Mouse (Mus musculus) forebrain, embryonic 12.5 days (tissue): ENCODE measurements around the gene Ccdc7a. TPM values are rescaled to one million over a fixed set of nuclear protein-coding genes. Genes with fewer than 3 reads are reported as not detected.
"Not testable (repeated sequence)": the region's sequence is repeated elsewhere in the genome, so short reads cannot be mapped to it uniquely, and the experiment has no call there.

ENCODE experiments used
- ATAC-seq: fragments of 200-750 bp; cut with Nextera tagmentation; 2 replicates; pipeline ENCODE4 v1.8.0; 2017; ENCODE audit warnings: moderate TSS enrichment; ENCODE audit not compliant: low FRiP score
- H3K27ac ChIP-seq: fragments of 300-500 bp; sonication (generic); 2 replicates; pipeline ENCODE4 v1.5.1; 2016; ENCODE audit warnings: mild to moderate bottlenecking
- H3K27me3 ChIP-seq: fragments of 300-500 bp; sonication (generic); 2 replicates; pipeline ENCODE4 v1.6.1; 2016; ENCODE audit warnings: mild to moderate bottlenecking
- H3K36me3 ChIP-seq: fragments of 300-500 bp; sonication (generic); replicated peaks from 2 replicates; pipeline ENCODE4 v1.6.1; 2016; ENCODE audit warnings: mild to moderate bottlenecking
- H3K4me1 ChIP-seq: fragments of 300-500 bp; sonication (generic); 2 replicates; pipeline ENCODE4 v1.6.1; 2016
- H3K4me2 ChIP-seq: fragments of 300-500 bp; sonication (generic); 2 replicates; pipeline ENCODE4 v1.6.1; 2016; ENCODE audit warnings: mild to moderate bottlenecking, moderate library complexity
- H3K4me3 ChIP-seq: fragments of 300-500 bp; sonication (generic); replicated peaks from 2 replicates; pipeline ENCODE4 v1.5.1; 2016; ENCODE audit warnings: mild to moderate bottlenecking
- H3K9ac ChIP-seq: fragments of 300-500 bp; sonication (generic); 2 replicates; pipeline ENCODE4 v1.6.1; 2016; ENCODE audit warnings: mild to moderate bottlenecking
- H3K9me3 ChIP-seq: fragments of 300-500 bp; sonication (generic); 2 replicates; pipeline ENCODE4 v1.6.1; 2016
- WGBS: fragments of 180-500 bp; shearing (Covaris S2); methylation state at CpG from one replicate; pipeline ENCODE4 v1.1.7; 2016; 5-methylcytosine and 5-hydroxymethylcytosine counted together
- polyA plus RNA-seq: library from polyadenylated mRNA; unstranded; fragments of >200 nt; fragmentation: Nextera tagmentation; extraction: Ambion mirVana; gene quantifications from 2 replicates; pipeline ENCODE4 v1.2.1, GENCODE M21; 2016

Gene Ccdc7a
- polyA plus RNA-seq = not detected in 2 replicates

DNA sequence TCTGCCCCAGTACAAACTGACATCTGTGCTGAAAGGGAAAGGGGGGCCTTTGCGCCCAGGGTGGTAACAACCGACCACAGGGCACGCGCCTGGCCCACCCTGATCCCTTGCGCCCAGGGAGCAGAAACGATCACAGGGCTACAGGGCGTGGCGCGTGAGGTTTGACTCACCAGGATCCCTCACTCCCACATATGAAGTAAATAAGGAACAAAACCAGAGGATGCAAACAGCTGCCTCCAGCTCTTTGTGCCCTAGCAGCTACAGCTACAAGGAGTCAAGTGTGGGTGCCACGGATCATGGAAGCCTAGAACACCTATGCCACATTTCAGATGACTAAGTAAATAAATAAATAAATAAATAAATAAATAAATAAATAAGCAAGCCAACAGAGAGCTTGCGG lies at the start of gene Ccdc7a:
Ccdc7a (minus strand) TSS at position 101 of the 400 bp plus-strand sequence.
- H3K9me3 ChIP-seq, H3K27ac ChIP-seq, H3K4me2 ChIP-seq, ATAC-seq, H3K27me3 ChIP-seq, H3K4me3 ChIP-seq, H3K4me1 ChIP-seq, H3K36me3 ChIP-seq, H3K9ac ChIP-seq: not testable (repeated sequence)
- 83% methylated on average over 2 of the region's 11 CpGs for WGBS

DNA sequence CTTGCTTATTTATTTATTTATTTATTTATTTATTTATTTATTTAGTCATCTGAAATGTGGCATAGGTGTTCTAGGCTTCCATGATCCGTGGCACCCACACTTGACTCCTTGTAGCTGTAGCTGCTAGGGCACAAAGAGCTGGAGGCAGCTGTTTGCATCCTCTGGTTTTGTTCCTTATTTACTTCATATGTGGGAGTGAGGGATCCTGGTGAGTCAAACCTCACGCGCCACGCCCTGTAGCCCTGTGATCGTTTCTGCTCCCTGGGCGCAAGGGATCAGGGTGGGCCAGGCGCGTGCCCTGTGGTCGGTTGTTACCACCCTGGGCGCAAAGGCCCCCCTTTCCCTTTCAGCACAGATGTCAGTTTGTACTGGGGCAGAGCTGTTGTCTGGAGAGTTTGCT lies 1.5 kb upstream of the Ccdc7a start, which contains the start of gene Ccdc7b:
Ccdc7b (plus strand) TSS at position 301 of the 400 bp plus-strand sequence.
- not testable (repeated sequence) for H3K9ac ChIP-seq, H3K4me3 ChIP-seq, H3K4me1 ChIP-seq, H3K27me3 ChIP-seq, ATAC-seq, H3K27ac ChIP-seq, H3K4me2 ChIP-seq, H3K9me3 ChIP-seq, H3K36me3 ChIP-seq
- WGBS = 91% methylated on average over 1 of the region's 10 CpGs

DNA sequence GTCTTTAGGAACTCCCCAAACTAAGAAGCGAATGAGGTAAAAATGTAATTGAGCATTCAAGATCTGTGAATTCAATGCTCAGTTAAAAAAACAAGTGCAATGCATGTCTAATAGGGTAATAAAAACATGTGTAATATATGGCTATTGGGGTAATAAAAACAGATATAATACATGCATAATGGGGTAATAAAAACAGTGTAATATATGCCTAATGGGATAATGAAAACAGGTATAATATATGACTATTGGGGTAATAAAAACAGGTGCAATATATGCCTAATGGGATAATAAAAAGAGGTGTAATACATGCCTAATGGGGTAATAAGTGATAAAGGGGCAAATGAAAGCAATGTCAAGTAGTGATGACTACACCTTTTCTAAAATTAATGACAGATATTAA lies 73.9 kb downstream of the Ccdc7a start:
- ATAC-seq = no peak
- Histone ChIP-seq H3K9me3 (no peaks in the 10 kb centered on the region), H3K4me2 (no peak overlapping the region), H3K27me3 (no peaks in the 10 kb centered on the region), H3K4me3 (no peak overlapping the region), H3K36me3 (no peaks in the 10 kb centered on the region), H3K9ac (no peak overlapping the region), H3K27ac (no peak overlapping the region), H3K4me1 (no peaks in the 10 kb centered on the region)
- 89% methylated on average over 1 of the region's 1 CpGs for WGBS

DNA sequence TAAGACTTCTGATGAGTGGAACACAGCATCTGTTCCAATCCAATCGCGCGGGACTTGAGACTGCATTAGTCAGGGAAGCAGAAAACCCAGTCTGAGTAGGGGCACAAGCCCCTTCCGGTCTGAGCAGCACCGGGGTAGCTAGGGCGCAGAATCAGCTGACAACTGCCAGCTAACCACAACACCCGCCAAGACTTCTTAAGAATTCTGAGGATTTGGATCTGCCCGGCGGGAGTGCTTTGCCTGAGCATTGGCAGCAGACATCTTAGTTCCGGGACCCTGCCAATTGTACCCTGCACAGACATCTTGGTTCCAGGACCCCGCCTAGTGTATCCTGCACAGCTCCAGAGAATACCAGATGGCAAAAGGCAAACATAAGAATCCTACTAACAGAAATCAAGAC lies 116.4 kb downstream of the Ccdc7a start:
- H3K27ac ChIP-seq, H3K4me3 ChIP-seq, ATAC-seq, H3K9ac ChIP-seq, H3K27me3 ChIP-seq, H3K9me3 ChIP-seq, H3K36me3 ChIP-seq, H3K4me2 ChIP-seq, H3K4me1 ChIP-seq: not testable (repeated sequence)
- WGBS = 84% methylated on average over 11 of the region's 11 CpGs

DNA sequence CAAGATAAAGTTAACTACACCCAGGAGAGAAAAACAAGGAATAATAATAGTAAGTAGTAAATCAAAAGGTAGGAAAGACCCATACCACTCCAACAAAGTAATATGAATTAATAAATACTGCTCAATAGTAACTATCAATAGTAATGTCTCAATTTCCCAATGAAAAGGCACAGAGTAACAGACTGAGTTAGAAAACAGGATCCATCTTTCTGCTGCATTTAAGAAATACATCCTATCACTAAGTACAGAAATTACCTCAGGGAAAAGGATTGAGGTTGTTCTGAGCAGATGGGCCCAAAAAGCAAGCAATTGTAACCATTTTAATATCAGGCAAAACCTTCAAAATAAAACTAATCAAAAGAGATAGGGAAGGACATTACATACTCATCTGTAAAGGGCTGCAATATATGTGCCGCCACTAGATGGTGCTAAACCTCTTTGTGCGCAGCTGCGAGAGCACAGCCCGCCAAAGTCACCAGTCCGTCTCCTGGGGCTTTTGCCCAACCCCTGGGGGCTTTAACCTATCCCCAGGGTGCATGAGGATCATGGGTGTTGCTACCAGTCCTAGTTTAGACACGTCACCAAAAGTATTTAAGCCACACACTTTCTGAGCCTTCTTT lies 124.2 kb downstream of the Ccdc7a start:
- ATAC-seq = peak; percentile 81
- not testable (repeated sequence) for H3K9me3 ChIP-seq, H3K27ac ChIP-seq, H3K4me1 ChIP-seq, H3K4me2 ChIP-seq, H3K36me3 ChIP-seq, H3K4me3 ChIP-seq, H3K9ac ChIP-seq, H3K27me3 ChIP-seq
- WGBS = 0% methylated on average over 6 of the region's 6 CpGs

DNA sequence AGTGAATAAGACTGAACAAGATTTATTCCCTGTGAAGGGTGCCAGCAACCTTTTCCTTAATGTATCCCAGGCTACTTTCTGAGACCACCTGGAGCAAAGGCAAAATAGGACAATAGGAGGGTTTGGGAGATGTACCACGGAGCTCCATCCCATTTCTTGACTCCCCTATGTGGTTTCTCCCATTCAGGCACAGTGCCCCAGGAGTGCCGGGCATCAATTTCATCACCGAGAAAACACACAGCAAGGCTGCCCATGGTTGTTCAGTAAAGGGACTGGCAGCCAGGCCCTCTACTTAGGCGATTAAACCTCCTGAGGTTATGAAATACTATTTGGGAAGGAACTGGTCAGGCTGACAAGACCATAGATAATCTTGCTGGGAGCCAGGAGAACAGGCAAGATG lies 131.9 kb downstream of the Ccdc7a start:
- WGBS = 72% methylated on average over 4 of the region's 4 CpGs

DNA sequence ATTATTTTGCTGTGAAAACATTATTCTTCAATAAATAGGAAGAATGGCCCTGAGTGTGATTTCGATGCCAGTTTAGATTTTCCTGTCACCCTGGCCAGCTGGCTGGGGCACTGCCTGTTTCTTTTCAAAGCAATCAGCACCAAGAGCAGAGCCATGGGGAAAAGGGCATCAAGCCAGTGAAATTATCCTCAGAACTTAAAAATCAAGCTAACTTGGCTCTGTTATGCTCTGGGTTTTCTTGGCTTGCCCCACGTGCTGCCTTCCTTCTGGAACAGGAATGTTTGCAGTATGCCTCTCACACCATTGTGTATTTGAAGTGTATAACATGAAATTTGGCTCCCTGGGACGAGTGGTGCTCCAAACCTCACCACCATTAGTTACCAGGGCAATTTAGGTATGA lies 182.6 kb downstream of the Ccdc7a start:
- no peak overlapping the region for H3K4me2 ChIP-seq
- no peak overlapping the region for H3K27ac ChIP-seq
- no peaks in the 10 kb centered on the region for H3K27me3 ChIP-seq
- ATAC-seq = no peak
- H3K4me1 ChIP-seq = no peaks in the 10 kb centered on the region
- no peaks in the 10 kb centered on the region for H3K9me3 ChIP-seq
- no peak overlapping the region for H3K4me3 ChIP-seq
- H3K9ac ChIP-seq = no peak overlapping the region
- WGBS = 58% methylated on average over 3 of the region's 3 CpGs
- no peaks in the 10 kb centered on the region for H3K36me3 ChIP-seq

More for the DNA sequence above, 131.9 kb downstream of the Ccdc7a start:
- Histone ChIP-seq H3K4me1 (no peaks in the 10 kb centered on the region), H3K36me3 (no peaks in the 10 kb centered on the region), H3K4me3 (no peak overlapping the region), H3K27me3 (no peaks in the 10 kb centered on the region), H3K4me2 (no peak overlapping the region), H3K27ac (no peak overlapping the region), H3K9ac (no peak overlapping the region), H3K9me3 (no peaks in the 10 kb centered on the region)
- no peak for ATAC-seq

DNA sequence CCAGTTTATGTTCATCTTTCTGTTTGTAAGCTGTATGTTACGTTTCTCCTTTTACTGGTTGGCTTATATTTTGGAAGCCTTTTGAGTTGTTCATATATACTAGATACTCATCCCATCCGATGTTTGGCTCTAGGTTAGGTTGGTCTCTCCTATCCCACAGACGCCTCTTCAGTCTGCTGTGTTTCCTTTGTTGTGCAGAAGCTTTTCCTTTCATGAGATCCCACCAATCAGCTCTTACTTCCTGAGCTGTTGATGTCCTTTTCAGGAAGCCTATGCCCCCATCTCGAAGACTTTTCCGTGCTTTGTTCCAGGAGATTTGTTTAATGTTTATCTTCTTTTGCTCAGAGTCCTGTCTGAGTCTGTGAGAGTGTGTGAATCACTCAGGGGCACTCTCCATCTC lies 221.6 kb downstream of the Ccdc7a start:
- WGBS = 58% methylated on average over 5 of the region's 5 CpGs
- Histone ChIP-seq H3K4me2 (no peak overlapping the region), H3K27me3 (no peaks in the 10 kb centered on the region), H3K9ac (no peak overlapping the region), H3K27ac (no peak overlapping the region), H3K36me3 (no peaks in the 10 kb centered on the region), H3K4me3 (no peak overlapping the region), H3K4me1 (no peaks in the 10 kb centered on the region), H3K9me3 (no peaks in the 10 kb centered on the region)
- no peak for ATAC-seq

DNA sequence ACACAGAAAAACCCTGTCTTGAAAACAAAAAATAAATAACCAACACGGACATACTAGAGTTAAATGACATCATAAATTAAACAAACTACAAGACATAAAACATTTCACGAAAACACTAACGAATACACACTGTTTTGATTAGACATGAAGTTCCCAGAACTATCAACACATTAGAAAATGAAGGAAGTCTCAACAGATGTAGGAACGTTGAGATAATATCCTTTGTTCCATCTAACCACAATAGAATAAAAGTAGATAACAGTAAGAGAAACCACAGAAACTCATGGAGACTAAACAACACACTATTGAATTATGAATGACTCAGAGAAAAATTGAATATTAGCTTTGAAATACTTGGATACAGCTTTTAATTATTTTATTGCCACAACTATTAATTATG lies 252.8 kb downstream of the Ccdc7a start:
- 87% methylated on average over 4 of the region's 4 CpGs for WGBS
- no peaks in the 10 kb centered on the region for H3K27me3 ChIP-seq
- H3K9ac ChIP-seq = no peak overlapping the region
- H3K4me2 ChIP-seq = no peak overlapping the region
- H3K4me3 ChIP-seq = no peak overlapping the region
- no peak overlapping the region for H3K27ac ChIP-seq
- H3K9me3 ChIP-seq = no peaks in the 10 kb centered on the region
- H3K4me1 ChIP-seq = no peaks in the 10 kb centered on the region
- no peak for ATAC-seq
- no peaks in the 10 kb centered on the region for H3K36me3 ChIP-seq

DNA sequence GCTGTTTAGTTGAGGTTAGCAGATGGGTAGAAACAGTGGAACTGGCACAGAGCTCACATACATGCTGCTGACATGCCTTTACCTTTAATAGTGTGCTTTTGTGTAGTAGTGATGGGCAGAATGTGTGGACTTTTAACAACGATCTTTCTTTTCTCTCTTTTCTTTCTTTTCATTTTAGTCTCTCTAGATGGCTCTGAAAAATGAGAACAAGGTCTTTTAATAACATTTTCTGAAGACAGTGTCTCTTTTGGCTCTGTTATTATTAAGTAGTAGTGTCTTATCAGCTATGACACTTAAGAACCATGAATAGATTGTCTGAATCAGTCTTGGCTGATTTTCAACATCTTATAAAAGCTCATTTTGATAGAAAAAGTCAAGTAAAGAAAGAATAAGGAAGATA lies 266.7 kb downstream of the Ccdc7a start, which contains the start of gene Gm3952:
Gm3952 (minus strand) TSS at position 101 of the 400 bp plus-strand sequence.
- ATAC-seq = no peak
- H3K36me3 ChIP-seq = no peaks in the 10 kb centered on the region
- no peaks in the 10 kb centered on the region for H3K9me3 ChIP-seq
- 83% methylated on average over 1 of the region's 1 CpGs for WGBS
- H3K9ac ChIP-seq = no peak within 1 kb of the TSS
- H3K4me2 ChIP-seq = no peak within 1 kb of the TSS
- no peaks in the 10 kb centered on the region for H3K4me1 ChIP-seq
- H3K27ac ChIP-seq = no peak within 1 kb of the TSS
- no peak within 1 kb of the TSS for H3K4me3 ChIP-seq
- no peaks in the 10 kb centered on the region for H3K27me3 ChIP-seq

DNA sequence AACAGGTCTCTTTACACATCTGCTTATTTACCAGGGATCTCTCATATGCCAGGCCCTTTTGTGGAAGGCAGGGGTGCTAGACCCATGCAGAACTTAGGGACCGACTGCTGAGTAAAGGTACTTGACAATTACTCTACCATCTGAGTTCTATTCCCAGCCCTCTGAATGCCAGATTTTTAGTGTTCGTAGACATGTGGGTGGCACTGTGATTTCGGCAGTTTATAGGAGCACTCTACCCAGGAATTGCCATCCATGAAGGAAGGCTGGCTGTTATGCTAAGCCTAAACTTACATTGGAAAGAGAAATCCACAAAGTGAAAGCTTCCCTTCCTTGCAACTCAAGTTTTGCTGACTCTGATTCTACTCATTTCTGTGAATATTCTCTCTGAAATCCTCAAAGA lies 329.6 kb downstream of the Ccdc7a start:
- no peaks in the 10 kb centered on the region for H3K27me3 ChIP-seq
- H3K4me3 ChIP-seq = no peak overlapping the region
- no peaks in the 10 kb centered on the region for H3K9me3 ChIP-seq
- WGBS = 97% methylated on average over 3 of the region's 3 CpGs
- no peak overlapping the region for H3K27ac ChIP-seq
- H3K4me1 ChIP-seq = no peaks in the 10 kb centered on the region; the same call in 1 of the 2 replicates
- H3K4me2 ChIP-seq = no peak overlapping the region
- no peak for ATAC-seq
- H3K9ac ChIP-seq = no peak overlapping the region
- H3K36me3 ChIP-seq = peaks cover 47% of the 10 kb centered on the region

DNA sequence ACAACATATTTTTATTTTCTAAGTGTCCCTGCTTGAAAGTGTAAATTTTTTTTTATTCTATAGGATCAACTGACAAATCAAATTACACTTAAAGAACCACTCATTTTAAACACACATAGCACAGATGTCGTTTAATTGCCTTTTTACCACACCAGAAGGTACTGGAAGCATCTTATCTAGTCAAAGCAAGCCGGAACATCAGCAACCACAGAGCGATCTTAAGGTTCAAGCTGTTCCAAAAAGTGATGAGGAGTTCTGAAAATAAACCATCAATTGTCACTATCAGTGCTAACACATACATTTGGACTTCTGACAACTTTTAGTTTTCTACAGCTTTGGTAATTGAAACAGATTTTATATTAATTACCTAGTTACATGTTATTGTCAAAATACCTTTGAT lies 331.2 kb downstream of the Ccdc7a start:
- H3K4me1 ChIP-seq = no peaks in the 10 kb centered on the region; the same call in 1 of the 2 replicates
- no peaks in the 10 kb centered on the region for H3K9me3 ChIP-seq
- no peaks in the 10 kb centered on the region for H3K27me3 ChIP-seq
- peaks cover 50% of the 10 kb centered on the region for H3K36me3 ChIP-seq
- no peak overlapping the region for H3K9ac ChIP-seq
- H3K27ac ChIP-seq = no peak overlapping the region
- no peak overlapping the region for H3K4me3 ChIP-seq
- H3K4me2 ChIP-seq = no peak overlapping the region
- ATAC-seq = no peak
- 92% methylated on average over 3 of the region's 3 CpGs for WGBS

DNA sequence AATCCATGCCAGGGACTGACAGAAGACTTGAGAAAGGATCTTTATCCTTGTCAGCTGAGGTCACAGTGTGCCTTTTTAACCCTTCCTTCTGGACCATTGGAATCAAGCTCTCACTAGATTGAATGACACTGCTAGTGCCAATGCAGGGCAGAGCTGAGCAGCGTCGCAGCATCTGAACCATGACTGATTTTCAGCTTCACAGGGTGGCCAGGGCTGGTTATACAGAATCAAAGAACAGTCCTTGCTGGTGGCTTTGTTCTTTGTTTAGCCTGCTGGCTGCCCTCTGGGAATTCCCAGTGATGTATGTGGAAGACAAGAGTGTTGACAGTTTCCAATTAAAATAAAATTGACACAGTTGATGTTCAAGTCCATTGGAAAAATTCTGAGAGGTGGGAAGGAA lies 333.1 kb downstream of the Ccdc7a start:
- no peaks in the 10 kb centered on the region for H3K9me3 ChIP-seq
- H3K4me1 ChIP-seq = no peaks in the 10 kb centered on the region; the same call in 1 of the 2 replicates
- H3K4me3 ChIP-seq = no peak overlapping the region
- H3K4me2 ChIP-seq = no peak overlapping the region
- no peak overlapping the region for H3K9ac ChIP-seq
- WGBS = 38% methylated on average over 2 of the region's 2 CpGs
- H3K27ac ChIP-seq = no peak overlapping the region
- H3K27me3 ChIP-seq = no peaks in the 10 kb centered on the region
- ATAC-seq = peak; percentile 43; the same call in 1 of the 2 replicates
- H3K36me3 ChIP-seq = peaks cover 50% of the 10 kb centered on the region
